Mouse (Mus musculus) CH12.LX (cell line): ENCODE results near the gene Vwc2. TPM values are rescaled to one million over a fixed set of nuclear protein-coding genes. Genes with fewer than 3 reads are reported as not detected.

Experiments used
- DNase-seq: peaks from one replicate; pipeline ENCODE4 v3.0.0-alpha.2; 2013; ENCODE audit errors: extremely low read depth
- H3K27ac ChIP-seq: 2 replicates; pipeline ENCODE4 v1.5.1; 2012; ENCODE audit warnings: low read depth, mild to moderate bottlenecking, control low read depth, moderate library complexity; ENCODE audit not compliant: insufficient read depth
- H3K27me3 ChIP-seq: replicated peaks from 2 replicates; pipeline ENCODE3; 2012; ENCODE audit warnings: inconsistent platforms
- H3K36me3 ChIP-seq, 2 experiments: replicated peaks in 1 of 2; 2 replicates each; pipeline versions ENCODE3 to v1.6.1; 2012; ENCODE audit warnings: inconsistent platforms in 1 of 2, low read length in 1 of 2, mild to moderate bottlenecking in 1 of 2, mixed read lengths in 1 of 2, moderate library complexity in 1 of 2; ENCODE audit not compliant: control insufficient read depth in 1 of 2, insufficient read depth in 1 of 2
- H3K4me1 ChIP-seq, 2 experiments: 2 replicates each; pipeline ENCODE4 v1.6.1; 2012; ENCODE audit warnings: inconsistent platforms in 1 of 2, moderate library complexity in 1 of 2; ENCODE audit not compliant: insufficient read depth in 2 of 2, control insufficient read depth in 1 of 2
- H3K4me2 ChIP-seq: 2 replicates; pipeline ENCODE4 v1.6.1; 2012; ENCODE audit warnings: low read depth, mild to moderate bottlenecking, control low read depth; ENCODE audit not compliant: poor library complexity, insufficient read depth, severe bottlenecking
- H3K4me3 ChIP-seq, 3 experiments: fragments of 150-350 bp in 1 of 3; sonication (generic) in 1 of 3; replicated peaks in 1 of 3; 2 replicates each; pipeline versions ENCODE3 to v1.5.1; 2011 to 2012; ENCODE audit warnings: low read depth in 2 of 3, low read length in 2 of 3, mild to moderate bottlenecking in 2 of 3, moderate library complexity in 2 of 3, control low read depth in 1 of 3, improper control_type of control experiment in 1 of 3, inconsistent platforms in 1 of 3, mixed read lengths in 1 of 3; ENCODE audit not compliant: poor library complexity in 1 of 3
- H3K79me2 ChIP-seq: replicated peaks from 2 replicates; pipeline ENCODE4 v1.6.1; 2012; ENCODE audit warnings: mild to moderate bottlenecking, moderate library complexity; ENCODE audit not compliant: control insufficient read depth, poor library complexity, insufficient read depth, severe bottlenecking; ENCODE audit errors: extremely low read depth
- H3K9ac ChIP-seq: 2 replicates; pipeline ENCODE4 v1.6.1; 2012; ENCODE audit warnings: low read depth, mild to moderate bottlenecking, control low read depth, moderate library complexity; ENCODE audit not compliant: insufficient read depth
- H3K9me3 ChIP-seq: replicated peaks from 2 replicates; pipeline ENCODE3; 2012; ENCODE audit warnings: low read length, inconsistent platforms, mixed read lengths
- BHLHE40 ChIP-seq: IDR thresholded peaks from 2 replicates; pipeline ENCODE4 v1.6.1; 2011; ENCODE audit warnings: mild to moderate bottlenecking, low read depth, low read length, improper control_type of control experiment
- CHD1 ChIP-seq: IDR thresholded peaks from 2 replicates; pipeline ENCODE4 v1.6.1; 2012; ENCODE audit warnings: low read depth, low read length, improper control_type of control experiment, inconsistent platforms
- CHD2 ChIP-seq: IDR thresholded peaks from 2 replicates; pipeline ENCODE4 v1.6.1; 2011; ENCODE audit warnings: low read length, improper control_type of control experiment
- CTCF ChIP-seq, 2 experiments: IDR thresholded peaks in 1 of 2; conservative IDR thresholded peaks in 1 of 2; 2 replicates each; pipeline ENCODE4 v1.5.1; 2011 to 2012; ENCODE audit warnings: low read depth in 2 of 2, low read length in 2 of 2, improper control_type of control experiment in 1 of 2, inconsistent platforms in 1 of 2, mild to moderate bottlenecking in 1 of 2, moderate library complexity in 1 of 2
- E2F4 ChIP-seq: IDR thresholded peaks from 2 replicates; pipeline ENCODE4 v1.6.1; 2011; ENCODE audit warnings: low read depth, low read length, improper control_type of control experiment; ENCODE audit not compliant: insufficient replicate concordance
- ETS1 ChIP-seq: conservative IDR thresholded peaks from 2 replicates; pipeline ENCODE4 v1.6.1; 2012; ENCODE audit warnings: low read depth, mild to moderate bottlenecking, inconsistent platforms, low read length, improper control_type of control experiment, moderate library complexity
- GABPA ChIP-seq: IDR thresholded peaks from 2 replicates; pipeline ENCODE4 v1.6.1; 2012; ENCODE audit warnings: low read depth, low read length, improper control_type of control experiment, inconsistent platforms; ENCODE audit not compliant: insufficient replicate concordance
- JUND ChIP-seq: conservative IDR thresholded peaks from 2 replicates; pipeline ENCODE4 v1.6.1; 2011; ENCODE audit warnings: low read depth, low read length, improper control_type of control experiment
- MAX ChIP-seq: IDR thresholded peaks from 2 replicates; pipeline ENCODE4 v1.6.1; 2011; ENCODE audit warnings: low read length, improper control_type of control experiment
- MAZ ChIP-seq: IDR thresholded peaks from 2 replicates; pipeline ENCODE4 v1.6.1; 2012; ENCODE audit warnings: low read depth, mild to moderate bottlenecking, inconsistent platforms, low read length, improper control_type of control experiment, moderate library complexity
- MEF2A ChIP-seq: IDR thresholded peaks from 2 replicates; pipeline ENCODE4 v1.6.1; 2014; ENCODE audit warnings: low read depth, mild to moderate bottlenecking, inconsistent platforms, low read length, improper control_type of control experiment, borderline replicate concordance
- MXI1 ChIP-seq: IDR thresholded peaks from 2 replicates; pipeline ENCODE4 v1.6.1; 2011; ENCODE audit warnings: mild to moderate bottlenecking, low read depth, low read length, improper control_type of control experiment
- NELFE ChIP-seq: IDR thresholded peaks from 2 replicates; pipeline ENCODE4 v1.6.1; 2011; ENCODE audit warnings: low read depth, low read length, improper control_type of control experiment
- NRF1 ChIP-seq: IDR thresholded peaks from 2 replicates; pipeline ENCODE4 v1.6.1; 2014; ENCODE audit warnings: low read depth, mild to moderate bottlenecking, inconsistent platforms, low read length, improper control_type of control experiment, moderate library complexity
- PAX5 ChIP-seq: IDR thresholded peaks from 2 replicates; pipeline ENCODE4 v1.6.1; 2012; ENCODE audit warnings: low read length, inconsistent platforms, mixed read lengths
- POLR2A ChIP-seq: IDR thresholded peaks from 2 replicates; pipeline ENCODE4 v1.6.1; 2011; ENCODE audit warnings: low read depth, mild to moderate bottlenecking, improper control_type of control experiment, low read length
- RAD21 ChIP-seq: IDR thresholded peaks from 2 replicates; pipeline ENCODE4 v1.6.1; 2011; ENCODE audit warnings: low read depth, mild to moderate bottlenecking, low read length, improper control_type of control experiment, moderate library complexity
- ZKSCAN1 ChIP-seq: IDR thresholded peaks from 2 replicates; pipeline ENCODE4 v1.6.1; 2012; ENCODE audit warnings: low read depth, inconsistent platforms, low read length, improper control_type of control experiment, borderline replicate concordance
- ZMIZ1 ChIP-seq: IDR thresholded peaks from 2 replicates; pipeline ENCODE4 v1.6.1; 2012; ENCODE audit warnings: low read depth, mild to moderate bottlenecking, inconsistent platforms, low read length, improper control_type of control experiment
- ZNF384 ChIP-seq: IDR thresholded peaks from 2 replicates; pipeline ENCODE4 v1.6.1; 2012; ENCODE audit warnings: low read depth, low read length, improper control_type of control experiment, inconsistent platforms
- dilution Hi-C: fragments of 300-500 bp; cut with MboI; formaldehyde crosslinking; loops from 2 replicates; pipeline ENCODE4 v1.14.3; 2020; ENCODE audit warnings: low sequenced_read_pairs; ENCODE audit not compliant: extremely low pct_unique_long_range_greater_than_20kb, extremely low pct_ligation_motif_present
- in situ Hi-C: fragments of 300-500 bp; cut with MboI; formaldehyde crosslinking; loops from 3 replicates; pipeline ENCODE4 v1.14.3; 2019; ENCODE audit warnings: low sequenced_read_pairs, low pct_ligation_motif_present, low pct_unique_long_range_greater_than_20kb, mixed read lengths
- polyA plus RNA-seq: library from polyadenylated mRNA; unstranded; fragments of >175 nt; gene quantifications from 2 replicates; pipeline ENCODE4 v1.2.1, GENCODE M21; 2012; ENCODE audit warnings: low read depth; ENCODE audit not compliant: insufficient read length
- total RNA-seq, 2 experiments: library from RNA; depleted of rRNA; stranded (reverse); fragments of 300-350 nt in 1 of 2; fragments of >200 nt in 1 of 2; gene quantifications; 2 replicates each; pipeline ENCODE4 v1.2.3; 2012 to 2014

Vwc2 gene
- total and polyA plus RNA-seq, 3 experiments = 0.11 TPM; not detected in 2

DNA sequence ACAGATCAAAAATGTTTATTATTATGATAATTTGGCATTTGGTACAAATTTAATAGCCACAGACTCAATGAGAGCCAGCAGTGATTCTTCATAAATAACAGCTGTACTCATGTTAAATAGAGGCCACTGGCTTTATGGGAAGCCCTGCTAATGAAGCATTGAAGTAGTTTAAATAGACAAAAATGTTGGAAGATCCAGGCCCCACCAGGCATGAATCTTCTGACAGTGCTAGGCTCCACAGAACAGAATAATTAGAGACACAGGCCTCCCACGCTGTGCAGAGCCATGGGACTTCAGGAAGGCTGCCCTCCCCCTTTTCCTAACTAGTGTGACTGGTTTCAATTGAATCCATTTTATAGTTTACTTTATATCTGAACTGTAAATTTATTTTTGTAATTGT lies 11.8 kb upstream of the Vwc2 start:
- Histone ChIP-seq H3K36me3 (no peaks in the 10 kb centered on the region), H3K9me3 (no peaks in the 10 kb centered on the region), H3K79me2 (no peaks in the 10 kb centered on the region), H3K27me3 (peaks cover 28% of the 10 kb centered on the region), H3K27ac (no peak overlapping the region), H3K4me2 (no peak overlapping the region), H3K9ac (no peak overlapping the region), H3K4me3 (no peak overlapping the region), H3K4me1 (no peaks in the 10 kb centered on the region)
- TF ChIP-seq ZMIZ1 (no peak), ETS1 (no peak), CHD1 (no peak), MEF2A (no peak), E2F4 (no peak), ZKSCAN1 (no peak), NELFE (no peak), MXI1 (no peak), MAZ (no peak), CTCF (conservative IDR thresholded peaks at IDR 0.05 in 1 of 2, IDR thresholded peaks at IDR 0.05 in 1 of 2; ENCODE audit: low read depth in 2 of 2, low read length in 2 of 2) (no peak), NRF1 (no peak), JUND (no peak), CHD2 (no peak)
- in situ Hi-C loops = no loop called here
- dilution Hi-C loops = no loop called here
- no peak for DNase-seq

DNA sequence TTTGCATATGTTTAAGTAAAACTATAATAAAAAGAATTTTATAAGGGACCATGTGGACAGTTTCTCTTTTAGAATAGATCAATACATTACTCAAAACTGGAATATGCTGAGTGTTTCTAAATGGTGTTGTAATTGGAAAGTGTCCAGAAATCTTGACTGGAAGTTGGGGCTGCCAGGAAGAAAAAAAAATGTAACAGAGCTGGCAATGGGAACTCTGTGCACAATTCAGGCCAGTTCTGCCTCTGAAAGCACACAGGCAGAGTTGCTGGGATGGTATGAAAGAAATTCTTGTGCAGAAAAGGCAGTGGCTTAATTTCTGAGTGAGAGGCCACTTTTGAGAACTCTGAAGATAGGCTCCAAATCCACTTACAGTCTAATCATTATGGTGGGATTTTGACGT lies 11.4 kb upstream of the Vwc2 start:
- Histone ChIP-seq H3K9ac (no peak overlapping the region), H3K4me3 (no peak overlapping the region), H3K4me2 (no peak overlapping the region), H3K36me3 (no peaks in the 10 kb centered on the region), H3K27me3 (peaks cover 28% of the 10 kb centered on the region), H3K9me3 (no peaks in the 10 kb centered on the region), H3K4me1 (no peaks in the 10 kb centered on the region), H3K79me2 (no peaks in the 10 kb centered on the region), H3K27ac (no peak overlapping the region)
- in situ Hi-C loops = no loop called here
- TF ChIP-seq NELFE (no peak), CTCF (conservative IDR thresholded peaks at IDR 0.05 in 1 of 2, IDR thresholded peaks at IDR 0.05 in 1 of 2; ENCODE audit: low read depth in 2 of 2, low read length in 2 of 2) (no peak), E2F4 (no peak), MAX (no peak), CHD1 (no peak), MAZ (no peak), MEF2A (no peak), BHLHE40 (no peak), ZMIZ1 (no peak), RAD21 (no peak), PAX5 (no peak), JUND (no peak), POLR2A (no peak), GABPA (no peak), ZKSCAN1 (no peak), ZNF384 (no peak), NRF1 (no peak)
- DNase-seq = no peak
- dilution Hi-C loops = no loop called here
